Mouse (Mus musculus): ENCODE data around the gene Chrd.

GRCm38 (mm10) chr16:20703699-20704400, 29.1 kb upstream of the Chrd start:
- TF ChIP-seq CTCF (IDR thresholded peaks at IDR 0.05; ENCODE audit: control insufficient read depth, insufficient read depth, insufficient read length) (no peak), USF1 (IDR thresholded peaks at IDR 0.05; ENCODE audit: low read depth) (no peak), MAX (IDR thresholded peaks at IDR 0.05) (no peak), MYOG (IDR thresholded peaks at IDR 0.05; ENCODE audit: control insufficient read depth, extremely low read depth, insufficient read length) (no peak), MYOD1 (IDR thresholded peaks at IDR 0.05; ENCODE audit: control insufficient read depth, insufficient read length, low read depth) (no peak), FOSL1 (IDR thresholded peaks at IDR 0.05; ENCODE audit: insufficient read depth, low read length, poor library complexity, severe bottlenecking) (no peak)
